ENCODE assay signal across 26 mouse cellular contexts in the genomic region with DNA sequence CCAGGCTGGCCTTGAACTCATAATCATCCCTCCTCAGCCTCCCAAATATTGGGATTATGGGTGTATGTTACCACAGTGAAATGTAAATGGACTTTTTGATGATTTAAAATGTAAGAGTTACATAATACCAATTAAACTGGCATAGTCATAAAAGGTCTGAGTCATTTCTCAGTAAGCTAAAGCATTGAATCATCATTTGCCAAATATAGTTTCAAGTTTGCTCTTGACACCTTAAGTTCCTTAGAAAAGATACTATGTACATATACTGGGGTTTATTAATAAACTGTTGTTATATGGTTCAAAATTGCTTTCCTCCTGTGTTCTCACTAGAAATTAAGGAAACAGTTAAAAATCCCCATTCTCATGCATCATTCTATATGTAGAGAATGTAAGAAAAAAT. TPM values are rescaled to one million over a fixed set of nuclear protein-coding genes. Genes with fewer than 3 reads are reported as not detected.
"Had no signal": no experiment of that assay in that cellular context is flagged by ENCODE, and none has a peak within 500 bp of the region (broad histone marks: within the 10 kb centered on the region; RNA-seq: fewer than 3 reads in every experiment).

No protein-coding gene starts in this region.

- ATAC-seq: forebrain, embryonic 13.5 days; forebrain, embryonic 14.5 days; forebrain, embryonic 15.5 days; forebrain, embryonic 16.5 days; forebrain, postnatal 0 days had no signal

- DNase-seq: cerebellum, adult 8-10 months; cerebellum, adult 9-10 months; cerebellum, adult 9-11 months; cerebellum, postnatal 10 days; cerebellum, postnatal 14 days; cerebellum, postnatal 25 days; cerebellum, postnatal 36 days; embryo, embryonic 11 days; forebrain, postnatal 0 days; gastrocnemius, adult 2 months; gastrocnemius, postnatal 10 days; gastrocnemius, postnatal 14 days; gastrocnemius, postnatal 25 days; gastrocnemius, postnatal 36 days; heart, adult 11 months; heart, adult 18-20 months; heart, adult 2 months had no signal

RNA-seq across cellular contexts. Expression of a gene that starts 39.8 kb away (rescaled TPM):
- total RNA-seq: common myeloid progenitor, adult 5-6 weeks; gastrocnemius, adult 2 months; gastrocnemius, adult 8-10 months; gastrocnemius, postnatal 10 days; gastrocnemius, postnatal 14 days; gastrocnemius, postnatal 25 days; gastrocnemius, postnatal 36 days; gastrocnemius, postnatal 4 days; granulocyte monocyte progenitor cell, adult 5-6 weeks; heart, adult 18-20 months; heart, adult 2 months; heart, adult 8-10 months had no signal
